Mouse (Mus musculus) kidney, postnatal 25 days (tissue): Measurements from ENCODE around the gene Pltp.
A peak's percentile ranks its signal among the peaks of the same experiment; 100 is the strongest.

ENCODE experiments used
- DNase-seq, 2 experiments: peaks; one replicate each; pipeline ENCODE4 v3.0.0; 2021; ENCODE audit warnings: mixed read lengths in 2 of 2

The Pltp gene

DNA sequence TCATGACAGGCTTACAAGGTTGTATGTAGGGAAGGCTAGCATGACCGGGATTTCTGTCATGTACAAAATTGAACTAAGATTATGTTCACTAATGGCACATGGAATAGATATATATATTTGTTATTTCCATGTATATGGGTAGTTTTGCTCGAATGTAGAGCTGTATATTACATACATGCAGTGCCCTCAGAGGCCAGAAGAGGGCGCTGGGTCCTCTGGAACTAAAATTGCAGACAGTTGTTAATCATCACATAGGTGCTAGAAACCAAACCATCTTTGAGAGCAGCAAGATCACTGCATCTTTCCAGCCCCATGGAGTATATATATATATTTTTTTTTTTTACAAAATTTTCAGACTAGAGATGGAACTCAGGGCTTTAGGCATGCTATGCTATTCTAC lies 11.7 kb downstream of the Pltp start:
- DNase-seq = peak in 1 of 2 experiments; percentile 36

DNA sequence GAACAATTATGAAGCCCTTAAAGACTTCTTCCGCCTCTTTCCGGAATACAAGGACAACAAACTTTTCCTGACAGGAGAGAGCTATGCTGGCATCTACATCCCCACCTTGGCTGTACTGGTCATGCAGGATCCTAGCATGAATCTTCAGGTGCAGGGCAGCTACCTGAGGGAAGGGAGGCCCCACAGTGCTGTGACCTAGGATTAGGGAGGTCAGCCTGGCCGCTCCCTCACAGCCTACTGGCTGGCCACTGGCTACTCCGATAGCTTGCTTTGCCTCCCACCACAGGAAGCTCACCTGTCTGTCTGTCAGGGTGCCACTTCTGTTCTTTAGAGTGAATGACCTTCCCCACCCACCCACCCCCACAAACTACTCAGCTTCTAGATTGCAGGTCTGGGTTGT lies 22.3 kb downstream of the Pltp start:
- no peak for DNase-seq

DNA sequence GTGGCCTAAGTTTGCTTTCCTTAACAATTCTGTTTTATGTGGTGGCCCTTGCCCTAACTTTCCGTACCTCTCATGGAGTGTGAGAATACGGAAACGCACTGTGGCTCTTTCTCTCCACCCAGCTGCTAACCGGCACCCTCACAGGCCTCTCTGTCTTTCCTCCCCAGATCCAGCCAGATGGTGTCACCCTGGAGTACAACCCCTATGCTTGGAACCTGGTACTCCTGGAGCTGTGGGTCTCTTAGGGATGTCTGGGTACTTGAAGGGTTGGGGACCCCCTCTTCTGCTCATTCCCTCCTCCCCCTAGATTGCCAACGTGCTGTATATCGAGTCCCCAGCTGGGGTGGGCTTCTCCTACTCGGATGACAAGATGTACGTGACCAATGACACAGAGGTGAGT lies 23.0 kb downstream of the Pltp start:
- DNase-seq = peak in 1 of 2 experiments; percentile 48

DNA sequence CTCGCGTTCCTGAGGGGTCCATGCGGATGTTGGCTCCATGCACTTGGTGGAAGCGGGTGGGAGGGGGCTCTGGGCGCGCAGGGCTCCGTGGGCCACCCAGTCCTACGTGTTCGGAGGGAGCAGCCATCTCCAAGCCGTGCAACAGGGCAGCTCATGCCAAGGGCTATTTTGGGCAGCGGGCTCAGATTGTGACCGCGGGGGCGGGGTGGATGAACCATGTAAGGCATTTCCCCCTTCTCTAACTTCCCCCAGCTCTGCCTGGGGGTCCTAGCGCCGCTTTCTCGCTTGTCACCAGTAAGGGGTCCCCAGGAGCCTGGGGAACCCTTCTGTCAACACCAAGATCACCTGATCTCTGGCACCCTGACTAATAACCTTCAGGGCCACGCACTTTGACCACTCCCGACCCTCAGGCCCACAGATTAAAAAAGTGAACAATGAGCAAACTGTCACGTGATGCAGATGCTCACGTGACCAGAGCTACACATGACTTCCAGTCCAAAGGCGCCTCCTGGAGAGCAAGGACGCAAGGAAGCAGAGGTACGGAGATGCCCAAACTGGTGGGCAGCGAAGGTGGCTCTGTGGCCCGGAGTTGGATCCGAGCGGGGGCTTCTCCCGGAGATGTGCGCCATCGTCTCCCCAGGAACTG lies 24.1 kb downstream of the Pltp start, which contains the start of gene Neurl2:
Neurl2 (minus strand) TSS at position 143 of the 646 bp plus-strand sequence.
- DNase-seq = peak; percentile 97 to 98

DNA sequence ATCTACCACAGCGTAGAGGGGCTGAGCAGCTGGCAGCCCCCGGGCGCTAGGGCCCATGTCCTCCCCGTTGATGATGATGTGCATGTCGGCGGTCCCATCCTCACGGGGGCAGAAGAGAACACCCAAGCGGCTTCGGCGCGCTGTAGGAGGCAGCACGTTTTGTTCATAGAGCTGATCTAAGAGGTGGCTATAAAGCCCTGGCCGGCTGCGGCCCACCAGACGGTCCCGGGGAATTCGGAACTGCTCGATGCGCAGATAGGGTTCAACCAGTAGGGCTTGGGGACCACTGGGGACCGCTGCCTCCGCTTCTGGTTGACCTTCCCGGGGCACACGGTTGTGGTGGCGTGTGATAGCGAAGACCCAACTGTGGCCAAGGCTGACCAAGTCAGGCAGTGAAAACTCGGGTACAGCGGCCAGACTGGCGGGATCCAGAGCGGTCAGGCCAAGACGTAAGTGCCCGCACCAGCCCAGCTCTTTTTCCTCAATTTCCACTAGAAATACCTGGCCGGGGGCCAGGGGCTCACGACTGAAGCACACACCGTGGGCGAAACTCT lies 24.7 kb downstream of the Pltp start, which contains the start of gene Ctsa:
Ctsa (plus strand) TSS at position 126 of the 554 bp plus-strand sequence.
- peak; percentile 80 to 87 for DNase-seq

DNA sequence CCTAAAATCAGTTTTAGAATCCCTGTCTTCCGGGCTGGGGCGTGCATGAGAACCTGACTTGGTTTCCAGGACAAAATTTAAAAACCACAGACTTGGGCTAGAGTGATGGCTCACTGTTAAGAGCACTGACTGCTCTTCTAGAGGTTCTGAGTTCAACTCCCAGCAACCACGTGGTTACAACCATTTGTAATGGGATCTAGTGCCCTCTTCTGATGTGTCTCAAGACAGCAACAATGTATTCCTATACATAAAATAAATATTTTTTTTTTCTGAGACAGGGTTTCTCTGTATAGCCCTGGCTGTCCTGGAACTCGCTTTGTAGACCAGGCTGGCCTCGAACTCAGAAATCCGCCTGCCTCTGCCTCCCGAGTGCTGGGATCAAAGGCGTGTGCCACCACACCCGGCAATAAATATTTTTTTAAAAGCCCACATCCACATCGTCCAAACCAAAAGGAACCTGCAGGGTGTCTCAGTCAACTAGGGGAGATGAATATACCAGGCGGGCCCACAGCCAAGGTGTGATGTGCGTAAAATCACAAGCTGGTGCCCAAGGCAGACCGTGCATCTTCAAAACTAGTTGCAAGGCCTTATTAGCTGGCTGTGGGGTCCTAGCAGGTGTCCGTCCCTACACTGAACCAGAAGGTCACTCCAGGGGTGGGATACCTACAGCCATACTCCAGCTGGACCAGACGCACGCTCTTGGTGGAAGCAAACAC lies 25.3 kb downstream of the Pltp start:
- no peak for DNase-seq

DNA sequence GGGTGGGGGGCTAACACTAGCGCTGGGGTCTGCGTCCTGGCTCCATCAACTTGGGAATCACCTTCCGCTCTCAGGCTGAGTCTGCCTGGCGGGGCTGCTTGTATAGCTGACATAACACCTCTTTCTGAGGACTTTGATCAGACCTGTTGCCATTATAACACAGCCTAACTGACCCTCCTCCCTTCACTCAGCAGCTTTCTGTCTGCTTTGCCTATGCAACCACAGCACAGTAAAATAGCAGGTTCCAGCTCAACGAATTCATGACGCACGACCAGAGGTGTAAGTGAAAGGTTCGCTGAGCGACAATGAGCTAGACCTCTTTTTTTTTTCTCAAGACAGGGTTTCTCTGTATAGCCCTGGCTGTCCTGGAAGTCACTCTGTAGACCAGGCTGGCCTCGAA lies 26.5 kb downstream of the Pltp start:
- DNase-seq = peak; percentile 18 to 57

DNA sequence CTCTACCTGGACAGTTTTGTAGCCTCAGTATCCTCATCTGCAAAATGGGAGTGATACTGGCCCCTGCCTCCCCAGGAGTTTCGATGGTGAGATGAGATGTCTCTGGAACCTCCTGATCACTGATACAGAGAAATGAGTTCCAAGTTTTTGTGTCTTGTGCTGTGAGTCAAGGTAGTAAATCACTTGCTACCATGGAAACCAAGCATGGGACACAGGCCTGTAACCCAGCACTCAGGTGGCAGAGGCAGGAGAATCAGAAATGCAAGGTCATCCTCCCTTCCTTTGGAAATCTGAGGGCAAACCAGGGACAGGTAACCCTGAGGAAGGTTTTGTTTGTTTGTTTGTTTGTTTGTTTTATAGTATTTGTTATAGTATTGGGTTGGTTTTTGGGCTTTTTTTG lies 28.4 kb downstream of the Pltp start:
- no peak for DNase-seq

DNA sequence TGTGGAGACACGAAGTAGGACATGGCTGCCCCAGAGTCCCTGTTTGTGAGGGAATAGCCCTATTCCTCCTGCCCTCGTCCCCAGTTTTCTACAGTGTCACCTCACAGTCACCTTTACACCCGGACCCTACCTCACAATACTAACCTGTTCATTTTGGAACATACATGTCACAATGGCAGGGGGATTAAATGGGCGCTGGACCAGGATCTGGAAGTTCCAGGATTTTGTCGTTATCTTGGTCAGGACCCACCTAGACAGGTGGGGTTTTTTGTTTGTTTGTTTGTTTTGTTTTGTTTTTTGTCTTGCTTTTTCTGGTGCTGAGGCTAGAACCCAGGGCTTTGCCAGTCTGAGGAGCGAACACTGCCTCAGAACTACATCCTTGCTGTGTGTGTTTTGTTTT lies 29.1 kb downstream of the Pltp start, which contains the start of gene Spata25:
Spata25 (minus strand) TSS at position 101 of the 400 bp plus-strand sequence.
- no peak for DNase-seq

DNA sequence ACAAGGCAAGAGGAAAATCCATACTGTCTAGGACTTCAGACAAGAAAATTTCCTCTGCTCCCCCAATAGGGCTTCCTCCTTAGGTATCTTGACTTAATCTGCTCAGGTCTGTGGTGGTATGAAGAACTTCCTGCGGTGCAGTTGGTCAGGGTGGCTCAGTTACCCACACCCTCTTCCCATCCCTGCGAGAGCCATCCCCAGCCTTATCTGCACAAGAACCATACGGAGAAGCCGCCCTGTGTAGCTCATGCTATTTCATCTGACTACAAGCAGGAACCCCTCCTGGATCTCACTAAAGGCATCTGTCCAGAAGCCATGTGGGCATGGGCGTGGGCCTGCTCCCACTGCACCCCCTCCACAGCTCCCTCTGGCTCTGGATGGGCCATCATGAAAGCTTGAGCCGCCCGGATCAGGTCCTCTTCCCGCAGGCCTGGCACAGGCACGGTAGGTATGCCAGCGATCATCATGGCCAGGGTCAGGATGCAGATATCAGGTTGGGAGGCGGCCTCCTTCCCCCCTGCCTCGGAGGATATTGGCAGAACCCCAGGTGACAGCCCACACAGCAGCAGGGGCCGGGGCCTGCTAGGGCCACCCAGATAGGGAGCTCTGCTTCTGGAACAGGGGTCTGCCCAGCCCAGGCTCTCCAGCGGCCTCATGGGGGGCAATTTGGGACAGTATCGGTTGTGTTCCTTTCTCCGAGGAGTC lies 30.2 kb downstream of the Pltp start:
- no peak for DNase-seq

DNA sequence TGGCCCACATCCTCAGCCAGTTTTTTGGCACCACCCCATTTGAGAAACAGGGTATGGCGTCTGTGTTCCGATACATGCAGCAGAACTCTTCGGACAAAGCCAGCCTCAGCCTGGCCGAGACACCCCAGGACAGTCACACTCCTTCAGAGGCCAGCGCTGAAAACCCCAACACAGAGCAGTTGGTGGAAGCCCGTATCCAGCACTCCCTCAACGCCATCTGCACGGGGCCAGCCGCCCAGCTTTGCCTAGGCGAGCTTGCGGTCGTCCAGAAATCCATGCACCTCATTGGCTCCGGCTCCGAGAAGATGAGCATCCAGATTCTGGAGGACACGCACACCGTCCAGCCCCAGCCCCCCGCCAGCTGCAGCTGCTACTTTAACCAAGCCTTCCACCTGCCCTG lies 32.0 kb downstream of the Pltp start:
- no peak for DNase-seq

DNA sequence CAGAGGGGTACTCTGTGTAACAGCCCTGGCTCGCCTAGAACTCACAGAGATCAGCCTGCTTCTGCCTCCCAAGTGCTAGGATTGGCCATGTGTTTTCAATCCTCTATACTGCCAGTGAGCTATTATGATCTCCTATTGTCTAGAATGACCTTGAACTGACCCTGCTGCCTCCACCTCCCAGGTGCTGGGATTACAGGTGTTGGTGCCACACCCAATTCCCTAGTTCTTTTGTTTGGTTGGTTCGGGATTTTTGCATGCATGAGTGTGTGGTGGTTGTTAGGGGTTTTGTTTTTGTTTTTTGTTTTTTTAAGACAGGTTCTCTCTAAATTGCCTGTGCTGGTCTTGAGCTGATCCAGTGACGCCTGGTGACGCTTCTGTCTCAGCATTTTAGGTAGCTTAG lies 33.5 kb downstream of the Pltp start:
- no peak for DNase-seq

DNA sequence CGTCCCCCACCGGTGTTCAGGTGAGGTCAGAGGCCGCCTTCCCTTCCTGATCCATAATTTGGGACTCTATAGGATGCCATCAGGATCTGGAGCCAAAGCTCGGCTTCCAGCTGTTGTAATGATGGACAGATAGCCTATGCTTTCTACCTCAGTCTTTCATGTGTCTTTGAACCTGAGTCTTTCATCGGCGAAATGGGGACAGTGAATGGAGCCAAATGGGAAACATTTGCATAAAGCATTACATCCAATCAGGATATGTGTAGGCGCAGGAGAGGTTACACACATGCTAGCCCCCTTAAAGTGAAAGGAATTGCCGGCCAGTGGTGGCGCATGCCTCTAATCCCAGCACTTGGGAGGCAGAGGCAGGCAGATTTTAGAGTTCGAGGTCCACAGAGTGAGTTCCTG lies 34.3 kb downstream of the Pltp start:
- DNase-seq = no peak

DNA sequence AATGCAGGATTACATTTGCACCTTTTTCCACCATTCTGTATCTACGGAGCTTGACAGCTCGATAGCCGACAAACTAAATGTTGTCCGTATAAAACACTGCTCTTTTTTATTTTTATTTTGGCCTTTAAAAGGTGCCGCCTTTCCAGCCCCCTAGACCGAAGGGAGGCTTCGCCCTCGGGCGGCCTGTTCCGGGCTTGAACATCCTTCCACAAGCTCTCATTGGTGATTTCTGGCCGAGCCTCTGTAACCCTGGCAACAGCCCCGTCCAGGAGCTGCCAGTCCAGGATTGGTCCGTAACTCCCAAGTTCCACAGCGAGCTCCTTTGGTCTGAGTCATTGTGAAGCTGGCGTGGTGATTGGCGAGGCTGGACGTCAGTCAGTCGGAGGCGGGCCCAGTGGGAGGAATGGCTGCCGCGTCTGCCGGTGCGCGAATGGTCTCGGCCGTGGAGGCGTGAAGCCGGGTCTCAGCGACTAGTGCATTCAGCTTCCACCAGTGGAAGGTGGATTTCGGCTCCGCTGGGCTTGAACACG lies 34.8 kb downstream of the Pltp start, which contains the start of gene Zswim1:
Zswim1 (plus strand) TSS at position 51 of the 530 bp plus-strand sequence.
- peak; percentile 99 to 100 for DNase-seq

DNA sequence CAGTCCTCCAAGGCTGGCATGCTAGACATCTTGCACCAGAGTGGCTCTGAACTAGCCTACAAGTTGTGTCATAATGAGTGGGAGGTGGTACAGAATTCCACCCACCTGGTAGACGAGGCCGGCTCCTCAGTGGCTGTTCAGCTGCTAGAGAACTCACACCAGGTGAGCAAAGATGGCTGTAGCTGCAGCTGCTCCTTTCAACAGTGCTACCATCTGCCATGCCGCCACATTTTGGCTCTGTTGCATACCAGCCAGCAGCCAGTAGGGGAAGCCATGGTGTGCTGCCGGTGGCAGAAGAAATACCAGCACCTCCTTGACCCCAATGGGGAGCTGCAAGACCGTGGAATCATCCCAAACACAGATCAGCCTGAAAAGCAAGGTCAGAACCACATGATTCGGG lies 36.5 kb downstream of the Pltp start:
- no peak for DNase-seq

DNA sequence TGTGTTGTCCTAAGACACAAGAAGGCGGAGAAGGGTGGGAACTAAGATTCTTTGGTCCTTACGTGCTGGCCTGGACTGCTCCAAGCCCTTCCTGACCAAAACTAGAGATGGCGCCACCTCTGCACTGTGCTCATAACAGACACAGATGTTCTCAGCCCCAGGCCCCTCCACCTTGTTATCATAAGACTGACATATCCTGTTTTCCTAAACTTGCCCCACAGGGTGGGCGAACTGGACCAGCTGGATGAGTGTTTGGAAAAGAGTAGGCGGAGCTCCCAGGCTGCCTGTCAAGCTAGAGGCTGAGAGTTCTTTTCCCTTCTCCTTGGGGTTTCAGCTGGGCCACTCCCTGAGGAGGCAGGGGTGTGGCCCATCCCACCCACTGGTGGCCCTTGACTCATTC lies 39.8 kb downstream of the Pltp start:
- DNase-seq = no peak

DNA sequence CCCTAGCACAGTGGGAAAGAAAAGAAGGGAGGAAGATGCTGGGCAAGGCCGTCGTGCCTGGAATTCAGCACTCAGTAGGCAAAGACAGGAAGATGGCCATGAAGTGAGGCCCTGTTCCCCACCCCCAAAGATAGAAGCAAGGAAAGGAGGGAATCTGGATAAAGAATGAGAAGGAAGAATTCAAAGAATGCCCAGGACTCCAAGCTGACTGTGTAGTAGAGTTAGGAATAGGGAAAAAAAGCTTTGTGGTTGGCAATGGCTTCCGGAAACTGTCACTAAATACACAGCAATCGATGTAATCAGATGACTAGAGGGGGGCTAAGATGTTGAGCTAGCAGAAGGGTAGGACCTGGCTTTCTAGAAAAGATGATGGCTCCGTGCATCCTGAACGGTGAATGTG lies 40.3 kb downstream of the Pltp start:
- no peak for DNase-seq

DNA sequence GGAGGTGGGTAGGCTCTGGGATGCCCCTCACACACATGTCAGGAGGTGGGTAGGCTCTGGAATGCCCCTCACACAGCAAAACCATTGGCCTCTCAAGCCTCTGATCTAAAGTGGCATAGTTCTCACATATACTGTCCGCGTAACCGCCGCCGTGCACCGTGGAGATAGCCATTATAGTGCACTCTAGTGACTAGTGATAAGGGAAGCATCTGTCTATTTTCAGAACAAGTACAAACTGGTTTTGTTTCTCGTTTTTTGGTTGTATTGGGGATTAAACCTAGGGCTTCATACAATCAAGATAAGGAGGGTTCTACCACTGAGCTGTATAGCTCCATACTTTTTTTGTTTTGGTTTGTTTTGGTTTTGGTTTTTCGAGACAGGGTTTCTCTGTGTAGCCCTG lies 41.7 kb downstream of the Pltp start:
- no peak for DNase-seq

DNA sequence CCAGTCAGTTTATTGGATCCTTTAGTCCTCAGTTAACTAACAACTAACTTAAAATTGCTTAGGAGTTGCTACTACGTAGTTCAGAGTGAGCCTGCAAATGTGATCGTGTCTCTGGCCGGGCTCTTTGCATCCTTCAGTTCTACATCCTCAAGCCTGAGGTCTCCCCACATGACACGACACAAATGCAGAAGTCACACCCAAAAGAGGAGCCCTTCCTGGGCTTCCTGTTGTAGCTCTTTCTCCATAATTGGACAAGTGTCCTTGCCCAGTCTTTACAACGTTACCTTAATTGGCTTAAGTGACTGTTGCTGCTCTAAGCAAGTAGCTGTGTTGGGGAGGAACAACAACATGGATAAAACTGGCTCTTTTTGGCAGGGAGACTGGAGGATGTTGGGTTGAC lies 42.2 kb downstream of the Pltp start:
- no peak for DNase-seq

DNA sequence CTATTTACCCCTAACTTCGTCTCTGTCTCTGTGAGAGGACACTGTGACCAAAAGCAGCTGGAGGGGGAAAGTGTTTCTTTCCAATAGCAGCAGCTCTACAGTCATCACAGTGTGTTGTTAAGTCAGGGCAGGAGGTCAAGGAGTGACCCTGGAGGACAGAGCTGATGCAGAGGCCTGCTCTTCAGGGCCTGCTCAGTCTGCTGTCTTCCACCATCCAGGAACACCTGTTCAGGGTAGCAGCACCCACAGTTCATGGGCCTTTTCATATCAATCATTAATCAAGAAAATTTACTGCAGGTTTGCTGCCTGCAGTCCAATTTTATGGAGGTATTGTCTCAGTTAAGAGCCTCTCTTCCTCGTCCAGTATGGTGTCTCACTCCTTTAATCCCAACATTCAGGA lies 44.0 kb downstream of the Pltp start:
- no peak for DNase-seq

DNA sequence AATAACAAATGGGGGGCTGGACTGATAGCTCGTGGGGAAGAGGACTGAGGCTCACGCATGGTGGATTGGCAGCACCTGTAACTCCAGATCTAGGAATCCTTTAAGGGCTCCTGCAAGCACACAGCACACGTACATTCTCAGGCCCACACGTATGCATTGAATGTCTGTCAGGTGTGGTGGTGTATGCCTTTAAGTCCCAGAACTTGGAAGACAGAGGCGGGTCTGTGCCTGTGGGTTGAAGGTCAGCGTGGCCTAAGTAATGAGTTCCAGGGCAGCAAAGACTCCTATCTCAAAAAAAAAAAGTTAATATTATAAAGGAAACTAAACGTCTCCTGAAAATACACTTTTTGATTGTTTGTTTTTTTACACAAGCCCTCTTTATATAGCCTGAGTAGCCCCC lies 50.9 kb downstream of the Pltp start:
- DNase-seq = peak in 1 of 2 experiments; percentile 68

DNA sequence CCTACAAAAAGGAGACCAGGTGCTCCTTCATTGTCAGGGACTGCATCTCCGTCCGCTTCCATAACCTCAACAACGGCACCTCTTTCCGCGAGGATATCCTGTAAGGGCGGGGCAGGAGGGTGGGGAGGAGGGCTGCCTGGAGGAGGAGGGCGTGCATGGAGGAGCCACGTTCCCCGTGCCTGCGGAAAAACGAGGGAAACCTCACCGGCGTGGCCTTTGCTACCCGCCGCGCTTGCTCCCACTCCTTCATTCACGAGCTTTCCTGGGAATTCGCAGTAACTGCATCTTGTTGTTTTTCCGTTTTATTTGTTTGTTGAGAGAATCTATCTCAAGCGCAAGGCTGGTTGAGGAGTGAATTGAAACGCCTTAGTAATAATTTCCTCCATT lies 52.2 kb downstream of the Pltp start:
- no peak for DNase-seq
